Mouse (Mus musculus) heart, adult 2 months (tissue): ENCODE results near the gene Isca1.

ENCODE experiments used
- CTCF ChIP-seq: fragments of 200-600 bp; IDR thresholded peaks from 2 replicates; pipeline ENCODE4 v1.8.1; 2022; ENCODE audit warnings: antibody characterized with exemption, mild to moderate bottlenecking, moderate library complexity
- POLR2A ChIP-seq: fragments of 200-500 bp; IDR thresholded peaks from 2 replicates; pipeline ENCODE4 v1.6.1; 2011; ENCODE audit warnings: mild to moderate bottlenecking, low read depth, low read length, control low read depth; ENCODE audit not compliant: insufficient read depth

GRCm38 (mm10) chr13:59719475-59719874 lies 50.1 kb downstream of the Isca1 start:
- TF ChIP-seq POLR2A = no peak
- no peak for TF ChIP-seq CTCF
